Mouse (Mus musculus) layer of hippocampus, adult 9-10 months (tissue): Measurements from ENCODE around the gene Fryl.
"Not testable (repeated sequence)": the region's sequence is repeated elsewhere in the genome, so short reads cannot be mapped to it uniquely, and the experiment has no call there.

Experiments
- DNase-seq: peaks from one replicate; pipeline ENCODE4 v3.0.0; 2022; ENCODE audit warnings: low spot score

The Fryl gene

GRCm38 (mm10) chr5:73102342-73102989, 154.0 kb downstream of the Fryl start:
- no peak for DNase-seq

- no peak for DNase-seq
These were observed 164.2 kb downstream of the Fryl start for GRCm38 (mm10) chr5:73092236-73092635.

GRCm38 (mm10) chr5:73089158-73089557, 167.3 kb downstream of the Fryl start:
- no peak for DNase-seq

GRCm38 (mm10) chr5:73081496-73081895, 174.9 kb downstream of the Fryl start:
- DNase-seq = no peak

- DNase-seq = no peak
These were observed 176.6 kb downstream of the Fryl start for GRCm38 (mm10) chr5:73079801-73080200.

- peak; percentile 32 for DNase-seq
These were observed 185.1 kb downstream of the Fryl start for GRCm38 (mm10) chr5:73071319-73071718.

GRCm38 (mm10) chr5:73066946-73067345, 189.5 kb downstream of the Fryl start:
- DNase-seq = no peak

GRCm38 (mm10) chr5:73063768-73064669, 192.4 kb downstream of the Fryl start:
- no peak for DNase-seq

GRCm38 (mm10) chr5:73061506-73062155, 194.8 kb downstream of the Fryl start:
- DNase-seq = no peak

GRCm38 (mm10) chr5:73056937-73057336, 199.5 kb downstream of the Fryl start:
- DNase-seq = no peak

- no peak for DNase-seq
These were observed 200.0 kb downstream of the Fryl start for GRCm38 (mm10) chr5:73056457-73056856.

GRCm38 (mm10) chr5:73053933-73054332, 202.5 kb downstream of the Fryl start:
- DNase-seq = no peak

- no peak for DNase-seq
These were observed 208.7 kb downstream of the Fryl start for GRCm38 (mm10) chr5:73047651-73048245.

- no peak for DNase-seq
These were observed 212.4 kb downstream of the Fryl start for GRCm38 (mm10) chr5:73044055-73044454.

- no peak for DNase-seq
These were observed 223.9 kb downstream of the Fryl start for GRCm38 (mm10) chr5:73032481-73032880.

GRCm38 (mm10) chr5:73028646-73029045, 227.8 kb downstream of the Fryl start:
- DNase-seq = no peak

- DNase-seq = no peak
These were observed 232.6 kb downstream of the Fryl start for GRCm38 (mm10) chr5:73023801-73024200.

GRCm38 (mm10) chr5:73014745-73015144, 241.7 kb downstream of the Fryl start:
- no peak for DNase-seq

GRCm38 (mm10) chr5:73013611-73014287, 242.7 kb downstream of the Fryl start:
- not testable (repeated sequence) for DNase-seq

GRCm38 (mm10) chr5:73012884-73013610, 243.4 kb downstream of the Fryl start:
- not testable (repeated sequence) for DNase-seq

- DNase-seq = not testable (repeated sequence)
These were observed 244.6 kb downstream of the Fryl start for GRCm38 (mm10) chr5:73011806-73012205.
